Mouse (Mus musculus) small intestine, adult 2 months (tissue): ENCODE data around the gene Gm42517. TPM values are rescaled to one million over a fixed set of nuclear protein-coding genes. Genes with fewer than 3 reads are reported as not detected.

Experiments
- H3K27ac ChIP-seq: fragments of 200-500 bp; 2 replicates; pipeline ENCODE4 v1.5.1; 2012; ENCODE audit warnings: low read depth, low read length, control low read depth, inconsistent platforms; ENCODE audit not compliant: insufficient read depth
- H3K27me3 ChIP-seq: fragments of 200-500 bp; 2 replicates; pipeline ENCODE4 v1.6.1; 2012; ENCODE audit warnings: mild to moderate bottlenecking, moderate library complexity, low read length, inconsistent platforms; ENCODE audit not compliant: control insufficient read depth, insufficient read depth
- H3K36me3 ChIP-seq: fragments of 200-500 bp; 2 replicates; pipeline ENCODE4 v1.6.1; 2012; ENCODE audit warnings: mild to moderate bottlenecking, low read length, control low read depth, inconsistent platforms; ENCODE audit not compliant: control insufficient read depth, insufficient read depth
- H3K4me1 ChIP-seq: fragments of 200-500 bp; 2 replicates; pipeline ENCODE4 v1.6.1; 2012; ENCODE audit warnings: low read length, inconsistent platforms, mixed read lengths; ENCODE audit not compliant: control insufficient read depth, insufficient read depth, insufficient read length
- H3K4me3 ChIP-seq: fragments of 200-500 bp; 2 replicates; pipeline ENCODE4 v1.5.1; 2012; ENCODE audit warnings: low read depth, mild to moderate bottlenecking, control low read depth, inconsistent platforms, low read length, moderate library complexity
- CTCF ChIP-seq: fragments of 200-500 bp; IDR thresholded peaks from 2 replicates; pipeline ENCODE4 v1.5.1; 2012; ENCODE audit warnings: low read depth, mild to moderate bottlenecking, control low read depth, inconsistent platforms, low read length, moderate library complexity, mixed read lengths; ENCODE audit not compliant: insufficient replicate concordance, insufficient read length; ENCODE audit errors: extremely low read depth
- POLR2A ChIP-seq: fragments of 200-500 bp; IDR thresholded peaks from 2 replicates; pipeline ENCODE4 v1.6.1; 2012; ENCODE audit warnings: low read depth, mild to moderate bottlenecking, control low read depth, inconsistent platforms, low read length, moderate library complexity
- WGBS: fragments of 180-500 bp; shearing (Covaris S2); methylation state at CpG from one replicate; pipeline ENCODE4 v1.1.7; 2018; 5-methylcytosine and 5-hydroxymethylcytosine counted together
- polyA plus RNA-seq: library from polyadenylated mRNA; depleted of rRNA; stranded (reverse); fragments of >200 nt; gene quantifications from 2 replicates; pipeline ENCODE4 v1.2.3, GENCODE M21; 2012; rRNA removed

Gm42517 gene
- 0.57 and 0.76 TPM in 2 replicates for polyA plus RNA-seq

DNA sequence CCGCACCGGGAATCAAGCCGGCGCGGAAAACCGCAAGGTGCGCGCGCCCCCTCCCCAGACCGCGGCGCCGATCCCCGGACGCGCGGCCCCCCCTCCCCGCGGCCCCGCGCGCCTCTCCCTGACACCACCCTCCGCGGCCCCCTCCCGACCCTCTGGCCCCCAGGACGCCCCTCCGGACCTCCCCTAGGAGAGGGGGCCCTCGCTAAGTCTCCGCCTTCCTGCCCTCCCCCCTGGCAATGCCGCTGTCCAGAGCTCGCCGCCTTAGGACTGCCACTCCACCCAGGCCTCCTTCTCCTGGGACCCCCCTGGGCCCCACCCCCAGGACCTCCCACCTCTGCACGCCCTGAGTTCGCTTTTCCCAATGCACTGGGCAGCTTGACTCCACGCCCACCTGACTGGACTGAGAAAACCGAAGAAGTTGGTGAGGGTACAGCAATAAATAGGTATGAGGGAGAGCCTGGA, at the start of gene Gm42517:
Gene Gm42517, minus strand, starts transcription at position 52 of the 462 bp plus-strand sequence.
- H3K4me3 ChIP-seq = peak within 1 kb of the TSS; percentile 58
- H3K27ac ChIP-seq = no peak within 1 kb of the TSS
- WGBS = 5% methylated on average over 32 of the region's 36 CpGs
- no peak for TF ChIP-seq POLR2A
- no peak for TF ChIP-seq CTCF
- H3K27me3 ChIP-seq = peaks cover 64% of the 10 kb centered on the region
- H3K4me1 ChIP-seq = peaks cover 5% of the 10 kb centered on the region
- no peaks in the 10 kb centered on the region for H3K36me3 ChIP-seq

DNA sequence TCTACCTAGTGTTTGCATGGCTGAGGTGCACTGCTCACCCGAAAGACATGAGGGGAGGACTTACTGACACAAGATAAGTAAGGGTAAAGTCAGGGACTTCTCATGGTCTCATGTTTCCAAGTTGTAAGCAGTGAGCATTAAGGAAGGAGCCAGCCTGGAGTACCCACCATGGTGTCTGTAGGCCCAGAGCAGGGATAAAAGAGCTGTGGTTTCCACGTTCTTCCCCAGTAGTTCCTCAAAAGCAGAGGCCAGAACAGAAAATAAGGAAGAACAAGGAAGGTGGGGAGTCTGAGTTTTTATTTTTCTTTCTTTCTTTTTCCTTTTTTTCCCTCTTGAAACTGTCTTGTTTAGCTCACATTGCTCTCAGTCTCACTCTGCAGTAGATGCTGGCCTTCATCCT, 47.0 kb upstream of the Gm42517 start:
- TF ChIP-seq POLR2A (no peak), CTCF (no peak)
- no peaks in the 10 kb centered on the region for H3K27me3 ChIP-seq
- H3K4me1 ChIP-seq = no peaks in the 10 kb centered on the region
- H3K4me3 ChIP-seq = no peak overlapping the region
- no peaks in the 10 kb centered on the region for H3K36me3 ChIP-seq
- no peak overlapping the region for H3K27ac ChIP-seq
- 65% methylated on average over 2 of the region's 2 CpGs for WGBS

- no peaks in the 10 kb centered on the region for H3K27me3 ChIP-seq
- no peak overlapping the region for H3K4me3 ChIP-seq
- 70% methylated on average over 2 of the region's 2 CpGs for WGBS
- TF ChIP-seq CTCF (no peak), POLR2A (no peak)
- H3K36me3 ChIP-seq = no peaks in the 10 kb centered on the region
- H3K27ac ChIP-seq = no peak overlapping the region
- no peaks in the 10 kb centered on the region for H3K4me1 ChIP-seq
Observed at GRCm38 (mm10) chr5:108406977-108407376, 39.3 kb upstream of the Gm42517 start.

- WGBS = 48% methylated on average over 1 of the region's 1 CpGs
- no peak overlapping the region for H3K27ac ChIP-seq
- no peaks in the 10 kb centered on the region for H3K4me1 ChIP-seq
- no peaks in the 10 kb centered on the region for H3K36me3 ChIP-seq
- TF ChIP-seq POLR2A (no peak), CTCF (no peak)
- H3K4me3 ChIP-seq = no peak overlapping the region
- no peaks in the 10 kb centered on the region for H3K27me3 ChIP-seq
Observed at GRCm38 (mm10) chr5:108405460-108405859, 37.7 kb upstream of the Gm42517 start.

DNA sequence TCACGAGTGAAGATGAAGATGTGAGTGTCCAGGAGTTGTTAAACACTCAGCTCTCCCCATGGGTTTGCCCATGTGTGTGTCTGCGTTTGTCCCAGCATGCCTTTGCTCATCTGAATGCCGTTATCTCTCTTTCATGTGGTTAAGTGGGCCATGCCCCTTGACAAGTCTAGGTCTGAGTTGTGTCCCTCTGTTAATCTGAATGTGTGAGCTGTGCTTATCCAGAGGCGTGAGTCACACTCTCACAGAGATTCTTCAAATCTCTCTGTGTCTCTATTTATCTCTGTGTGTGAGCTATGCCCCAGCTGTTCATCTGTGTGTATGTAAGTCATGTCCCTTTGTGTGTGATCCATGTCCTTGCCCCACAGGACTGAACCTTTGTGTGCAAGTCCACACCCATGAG, 35.7 kb upstream of the Gm42517 start:
- no peaks in the 10 kb centered on the region for H3K36me3 ChIP-seq
- H3K4me1 ChIP-seq = no peaks in the 10 kb centered on the region
- H3K27ac ChIP-seq = no peak overlapping the region
- TF ChIP-seq POLR2A (no peak), CTCF (no peak)
- no peak overlapping the region for H3K4me3 ChIP-seq
- WGBS = 73% methylated on average over 4 of the region's 4 CpGs
- no peaks in the 10 kb centered on the region for H3K27me3 ChIP-seq

DNA sequence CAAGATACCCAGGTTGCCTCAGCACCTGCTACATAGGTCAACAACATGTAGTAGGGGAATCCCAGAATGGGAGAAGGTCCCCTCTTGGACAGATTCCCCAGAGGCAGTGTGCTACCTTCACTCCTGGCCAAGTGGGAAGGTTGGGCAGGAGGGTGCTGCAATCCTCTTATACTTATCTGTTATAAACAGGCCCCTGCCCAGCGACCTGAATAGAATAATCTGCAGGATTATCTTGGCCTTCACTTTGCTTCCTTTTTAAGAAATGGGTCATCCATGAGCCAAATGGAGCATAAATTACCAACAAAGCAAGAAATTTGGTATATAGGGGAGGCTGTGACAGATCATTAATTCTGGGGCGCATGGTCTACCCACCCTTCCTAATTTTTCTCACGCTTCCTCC, 22.0 kb upstream of the Gm42517 start:
- Histone ChIP-seq H3K36me3 (no peaks in the 10 kb centered on the region), H3K4me1 (no peaks in the 10 kb centered on the region), H3K27me3 (no peaks in the 10 kb centered on the region; the same call in 1 of the 2 replicates), H3K27ac (no peak overlapping the region), H3K4me3 (no peak overlapping the region)
- no peak for TF ChIP-seq CTCF
- WGBS = 74% methylated on average over 3 of the region's 3 CpGs

- Histone ChIP-seq H3K27ac (no peak within 1 kb of the TSS), H3K27me3 (no peaks in the 10 kb centered on the region), H3K4me3 (no peak within 1 kb of the TSS), H3K36me3 (no peaks in the 10 kb centered on the region), H3K4me1 (no peaks in the 10 kb centered on the region)
- TF ChIP-seq CTCF (no peak), POLR2A (no peak)
- WGBS = 60% methylated on average over 7 of the region's 7 CpGs
Observed at GRCm38 (mm10) chr5:108388201-108388600, 20.5 kb upstream of the Gm42517 start, which contains the start of gene Pde6b. TSS of gene Pde6b (plus strand) at chr5:108388391.

GRCm38 (mm10) chr5:108386449-108386848, 18.7 kb upstream of the Gm42517 start:
- Histone ChIP-seq H3K4me1 (no peaks in the 10 kb centered on the region), H3K4me3 (no peak overlapping the region), H3K27ac (no peak overlapping the region), H3K27me3 (no peaks in the 10 kb centered on the region), H3K36me3 (no peaks in the 10 kb centered on the region)
- WGBS = 63% methylated on average over 4 of the region's 4 CpGs
- TF ChIP-seq CTCF = no peak
- TF ChIP-seq POLR2A = no peak
